ENCODE assay signal across 27 mouse cellular contexts in genomic region chr2:78864116-78864515, GRCm38 (mm10).
"Had no signal": no experiment of that assay in that cellular context is flagged by ENCODE, and none has a peak within 500 bp of the region (broad histone marks: within the 10 kb centered on the region; RNA-seq: fewer than 3 reads in every experiment).

No protein-coding gene starts in this region.

- H3K27me3 ChIP-seq: embryonic facial prominence, embryonic 12.5 days; embryonic facial prominence, embryonic 15.5 days; forebrain, embryonic 12.5 days; forebrain, embryonic 13.5 days; forebrain, embryonic 15.5 days had no signal

- H3K9ac ChIP-seq: embryonic facial prominence, embryonic 12.5 days; embryonic facial prominence, embryonic 13.5 days; embryonic facial prominence, embryonic 15.5 days; forebrain, embryonic 12.5 days; forebrain, embryonic 13.5 days; forebrain, embryonic 15.5 days; forebrain, postnatal 0 days had no signal

- H3K4me2 ChIP-seq: embryonic facial prominence, embryonic 12.5 days; embryonic facial prominence, embryonic 13.5 days; embryonic facial prominence, embryonic 15.5 days; forebrain, embryonic 12.5 days; forebrain, embryonic 13.5 days; forebrain, embryonic 15.5 days had no signal

- H3K4me3 ChIP-seq: embryonic facial prominence, embryonic 10.5 days; embryonic facial prominence, embryonic 12.5 days; embryonic facial prominence, embryonic 13.5 days; embryonic facial prominence, embryonic 15.5 days; erythroblast, embryonic 14.5 days; forebrain, embryonic 10.5 days; forebrain, embryonic 12.5 days; forebrain, embryonic 13.5 days; forebrain, embryonic 15.5 days; gastrocnemius, adult 2 months; heart, adult 2 months; heart, embryonic 10.5 days had no signal

- H3K36me3 ChIP-seq: embryonic facial prominence, embryonic 10.5 days; embryonic facial prominence, embryonic 12.5 days; embryonic facial prominence, embryonic 13.5 days; embryonic facial prominence, embryonic 15.5 days; forebrain, embryonic 10.5 days; forebrain, embryonic 12.5 days; forebrain, embryonic 15.5 days; heart, embryonic 10.5 days had no signal

- H3K4me1 ChIP-seq: embryonic facial prominence, embryonic 12.5 days; embryonic facial prominence, embryonic 13.5 days; embryonic facial prominence, embryonic 15.5 days; forebrain, embryonic 12.5 days; forebrain, embryonic 13.5 days; forebrain, embryonic 15.5 days had no signal

- ATAC-seq: forebrain, embryonic 13.5 days; forebrain, embryonic 14.5 days; forebrain, embryonic 15.5 days; forebrain, embryonic 16.5 days; forebrain, postnatal 0 days had no signal

- H3K27ac ChIP-seq: embryonic facial prominence, embryonic 10.5 days; embryonic facial prominence, embryonic 12.5 days; embryonic facial prominence, embryonic 13.5 days; embryonic facial prominence, embryonic 15.5 days; forebrain, embryonic 10.5 days; forebrain, embryonic 12.5 days; forebrain, embryonic 13.5 days; forebrain, embryonic 15.5 days; gastrocnemius, adult 2 months; heart, adult 2 months; heart, embryonic 10.5 days had no signal

- H3K9me3 ChIP-seq: embryonic facial prominence, embryonic 10.5 days; embryonic facial prominence, embryonic 12.5 days; embryonic facial prominence, embryonic 13.5 days; embryonic facial prominence, embryonic 15.5 days; forebrain, embryonic 10.5 days; forebrain, embryonic 12.5 days; forebrain, embryonic 13.5 days; forebrain, embryonic 15.5 days; heart, embryonic 10.5 days had no signal

- DNase-seq: cerebellum, adult 9-10 months; cerebellum, adult 9-11 months; cerebellum, postnatal 10 days; cerebellum, postnatal 14 days; cerebellum, postnatal 25 days; cerebellum, postnatal 36 days; embryo, embryonic 11 days; forebrain, postnatal 0 days; gastrocnemius, adult 2 months; gastrocnemius, postnatal 10 days; gastrocnemius, postnatal 14 days; gastrocnemius, postnatal 25 days; gastrocnemius, postnatal 36 days; heart, adult 18-20 months; heart, adult 2 months had no signal
